Mouse (Mus musculus) cerebellum, adult 11-12 months (tissue): ENCODE data around the gene Aco2.

Experiments
- DNase-seq: peaks from one replicate; pipeline ENCODE4 v3.0.0; 2022

Gene Aco2

GRCm38 (mm10) chr15:81954716-81955115, 82.6 kb downstream of the Aco2 start:
- no peak for DNase-seq

- DNase-seq: peak; percentile 21
Measured at GRCm38 (mm10) chr15:81955414-81955813, 83.3 kb downstream of the Aco2 start.

- peak; percentile 58 for DNase-seq
Measured at GRCm38 (mm10) chr15:81956457-81956856, 84.3 kb downstream of the Aco2 start.

GRCm38 (mm10) chr15:81957598-81957997, 85.5 kb downstream of the Aco2 start:
- DNase-seq: peak; percentile 17

GRCm38 (mm10) chr15:81958906-81959305, 86.8 kb downstream of the Aco2 start:
- peak; percentile 9 for DNase-seq

GRCm38 (mm10) chr15:81960171-81961077, 88.3 kb downstream of the Aco2 start, which contains the start of gene Pmm1:
TSS of gene Pmm1 (minus strand) at chr15:81960930.
- peak; percentile 99 for DNase-seq

GRCm38 (mm10) chr15:81961078-81961451, 89.0 kb downstream of the Aco2 start:
- no peak for DNase-seq

GRCm38 (mm10) chr15:81964262-81964661, 92.2 kb downstream of the Aco2 start:
- no peak for DNase-seq
